Mouse (Mus musculus) layer of hippocampus, postnatal 25 days (tissue): ENCODE results near the gene Mettl8. TPM values are rescaled to one million over a fixed set of nuclear protein-coding genes. Genes with fewer than 3 reads are reported as not detected.

Experiments used
- DNase-seq, 2 experiments: peaks; one replicate each; pipeline ENCODE4 v3.0.0; 2022; ENCODE audit warnings: mixed read lengths in 2 of 2, low spot score in 1 of 2; ENCODE audit errors: extremely low spot score in 1 of 2
- total RNA-seq, 2 experiments: library from RNA; stranded (reverse); gene quantifications; 2 replicates each; pipeline ENCODE4 v1.2.3; 2021

The Mettl8 gene
- 10 to 100 TPM; 11.9 to 14.2 TPM for total RNA-seq

- peak; percentile 79 to 85 for DNase-seq
Measured at GRCm38 (mm10) chr2:71055300-71056114, at the start of gene Mettl8, which contains the start of gene Dcaf17. Mettl8 (minus strand) TSS chr2:71055583. Dcaf17 (plus strand) TSS chr2:71055328.

- DNase-seq = no peak
Measured at GRCm38 (mm10) chr2:71104696-71105095, 49.3 kb upstream of the Mettl8 start.

- DNase-seq = no peak
Measured at GRCm38 (mm10) chr2:71103292-71103680, 47.9 kb upstream of the Mettl8 start.

GRCm38 (mm10) chr2:71102621-71103291 is 47.4 kb upstream of the Mettl8 start:
- DNase-seq = no peak

DNA sequence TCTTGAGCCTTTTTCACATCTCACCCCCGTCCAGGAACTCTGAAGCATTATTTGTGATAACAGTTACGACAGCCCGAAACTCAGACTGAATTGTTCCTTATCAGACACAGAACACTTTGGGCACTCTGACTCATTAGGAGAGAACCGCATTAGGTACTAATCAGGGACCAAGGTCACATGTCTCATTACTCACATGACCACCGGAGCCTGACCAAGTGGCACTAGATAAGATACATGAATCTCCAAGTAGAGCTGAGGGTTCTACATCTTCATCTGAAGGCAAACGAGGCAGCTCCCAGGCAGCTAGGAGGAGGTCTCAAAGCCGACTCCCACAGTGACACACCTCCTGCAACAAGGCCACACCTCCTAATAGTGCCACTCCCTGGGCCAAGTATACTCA is 40.8 kb upstream of the Mettl8 start:
- DNase-seq = no peak

DNA sequence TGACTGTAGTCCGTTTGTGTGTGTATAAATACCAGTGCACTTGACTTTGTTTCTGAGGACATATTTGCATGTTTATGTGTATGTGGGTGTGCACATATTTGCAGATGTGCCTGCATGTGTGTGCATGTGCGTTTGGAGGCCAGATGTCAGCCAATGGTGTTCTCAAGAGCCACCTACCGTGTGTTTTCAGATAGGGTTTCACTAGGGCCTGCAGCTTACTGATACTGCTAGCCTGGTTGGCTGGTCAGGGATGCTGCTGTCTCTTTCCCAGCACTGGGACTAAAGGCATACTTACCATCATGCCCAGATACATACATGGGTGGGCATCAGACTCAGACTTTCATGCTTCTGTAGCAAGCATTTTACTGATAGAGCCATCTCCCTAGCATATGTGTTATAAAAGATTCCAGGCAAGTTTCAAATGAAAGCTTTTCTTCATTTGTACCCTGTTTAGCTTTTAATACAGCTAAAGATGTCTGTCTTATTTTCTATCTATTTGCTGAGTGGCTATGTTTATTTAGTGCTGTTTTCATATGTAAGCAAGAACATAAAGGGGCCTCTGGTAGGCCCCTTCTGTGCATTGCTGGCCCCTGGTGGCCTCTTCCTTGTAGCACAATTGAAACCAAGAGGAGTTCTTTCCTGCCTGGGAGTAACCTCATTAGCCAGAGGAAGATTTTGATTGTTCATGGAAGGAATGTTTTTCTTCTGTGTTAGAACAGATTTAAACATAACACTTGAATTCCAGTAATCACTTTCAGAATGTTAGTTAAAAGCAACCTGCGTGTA is 35.5 kb upstream of the Mettl8 start:
- DNase-seq = no peak

DNA sequence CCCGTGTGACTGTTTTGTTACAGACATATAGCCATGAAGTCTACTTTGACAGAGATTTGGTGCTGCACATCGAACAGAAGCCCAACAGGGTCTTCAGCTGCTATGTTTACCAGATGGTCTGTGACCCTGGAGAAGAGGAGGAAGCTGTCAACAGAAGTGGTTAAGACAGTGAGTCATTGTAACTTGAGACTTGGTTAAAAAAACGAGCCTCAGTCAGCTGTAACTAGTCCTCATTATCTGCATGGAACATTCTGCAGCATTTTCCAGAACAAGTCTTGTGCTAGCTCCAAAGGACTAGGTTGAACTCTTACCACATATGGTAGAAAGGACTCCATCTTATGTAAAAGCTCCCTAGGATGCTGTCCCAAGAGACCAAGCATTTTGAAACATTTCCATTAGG is 34.4 kb upstream of the Mettl8 start:
- no peak for DNase-seq

DNA sequence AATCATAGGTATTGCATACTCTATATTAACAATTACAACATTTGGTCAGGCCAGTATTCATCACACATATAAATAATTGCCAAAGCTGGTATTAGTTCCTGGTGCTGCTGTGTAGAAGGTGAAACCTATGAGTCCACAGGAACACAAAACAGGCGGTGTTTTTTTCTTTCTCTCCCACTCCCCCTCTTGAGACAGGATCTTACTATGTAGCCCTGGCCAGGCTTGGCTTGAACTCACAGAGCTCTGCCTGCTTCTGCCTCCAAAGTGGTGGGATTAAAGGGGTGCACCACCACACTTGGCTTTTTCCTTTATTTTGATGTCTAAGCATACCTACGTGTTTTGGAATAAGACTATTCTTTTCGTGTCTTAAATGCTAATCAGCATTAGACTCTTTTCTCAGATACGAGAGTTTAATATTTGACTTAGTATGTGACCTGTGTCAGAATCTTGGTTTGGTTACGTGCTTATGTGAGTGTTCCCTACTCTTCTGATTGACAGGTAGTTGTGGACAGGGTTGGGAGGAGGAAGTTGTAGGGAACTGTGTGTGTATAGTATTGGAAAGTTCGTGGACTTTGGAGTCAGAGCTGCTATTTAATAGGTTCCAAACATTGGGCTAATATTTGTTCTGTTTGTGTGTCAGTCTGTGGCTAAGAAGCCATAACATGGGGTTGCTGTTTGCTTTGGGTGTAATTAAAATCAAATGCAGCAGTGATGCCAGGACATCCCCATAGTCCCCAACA is 28.2 kb upstream of the Mettl8 start:
- DNase-seq = no peak

DNA sequence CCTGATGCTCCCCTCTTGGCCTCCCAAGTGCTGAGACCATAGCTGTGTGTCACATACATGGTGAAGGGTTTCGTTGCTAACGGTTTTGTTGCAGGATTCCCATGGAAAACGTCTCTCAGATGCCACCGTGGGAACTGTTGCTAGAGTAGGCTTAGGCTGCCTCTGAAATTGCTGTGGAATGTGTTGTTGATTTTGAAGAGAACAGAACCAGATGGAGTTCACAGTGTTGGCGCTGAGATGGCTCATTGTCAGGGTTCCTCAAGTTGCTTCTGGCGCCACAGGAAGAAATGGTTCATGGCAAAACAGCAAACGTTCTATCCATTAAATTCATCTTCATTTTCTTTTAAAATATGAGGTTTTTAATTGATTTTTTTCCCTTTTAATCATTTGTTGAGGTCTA is 27.0 kb upstream of the Mettl8 start:
- DNase-seq = peak in 1 of 2 experiments; percentile 24

DNA sequence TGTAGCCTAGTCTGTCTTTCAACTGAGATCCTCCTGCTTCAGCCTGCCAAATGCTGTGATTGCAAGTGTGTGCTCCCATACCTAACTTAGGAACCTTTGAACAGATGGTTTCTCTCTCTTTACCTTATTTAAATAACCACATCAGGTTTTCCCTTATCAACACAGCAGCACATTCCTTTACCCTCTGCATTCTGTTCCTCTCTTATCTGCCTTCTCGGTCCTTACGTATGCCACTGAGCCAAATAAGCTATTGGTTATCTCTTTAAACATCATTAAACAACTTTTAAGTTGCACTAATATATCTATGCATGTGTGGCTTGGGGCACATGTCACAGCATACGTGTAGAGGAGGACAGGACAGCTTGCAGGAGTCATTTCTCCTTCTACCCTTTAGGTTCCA is 18.4 kb upstream of the Mettl8 start:
- no peak for DNase-seq

DNA sequence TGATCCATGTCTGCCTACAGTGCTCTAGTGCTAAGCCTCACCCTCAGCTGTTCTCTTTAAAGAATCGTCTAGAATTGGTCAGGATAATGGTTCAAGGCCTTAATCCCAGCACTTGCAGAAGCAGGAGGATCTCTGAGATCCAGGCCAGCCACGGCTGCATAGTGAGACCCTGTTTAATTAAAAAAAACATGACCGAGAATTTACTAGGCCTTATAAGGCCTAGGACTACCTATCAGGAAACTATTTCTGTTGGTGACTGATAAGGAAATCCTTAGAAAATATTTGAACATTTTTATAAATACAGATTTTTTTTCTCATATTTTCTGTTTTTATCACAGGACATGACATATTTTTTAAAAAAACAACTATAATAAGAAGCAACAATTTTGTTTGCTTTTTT is 17.9 kb upstream of the Mettl8 start:
- DNase-seq = no peak

GRCm38 (mm10) chr2:71071601-71072000 is 16.2 kb upstream of the Mettl8 start:
- DNase-seq = no peak

GRCm38 (mm10) chr2:71056115-71056835 is 892 bp upstream of the Mettl8 start:
- DNase-seq = peak in 1 of 2 experiments; percentile 19

DNA sequence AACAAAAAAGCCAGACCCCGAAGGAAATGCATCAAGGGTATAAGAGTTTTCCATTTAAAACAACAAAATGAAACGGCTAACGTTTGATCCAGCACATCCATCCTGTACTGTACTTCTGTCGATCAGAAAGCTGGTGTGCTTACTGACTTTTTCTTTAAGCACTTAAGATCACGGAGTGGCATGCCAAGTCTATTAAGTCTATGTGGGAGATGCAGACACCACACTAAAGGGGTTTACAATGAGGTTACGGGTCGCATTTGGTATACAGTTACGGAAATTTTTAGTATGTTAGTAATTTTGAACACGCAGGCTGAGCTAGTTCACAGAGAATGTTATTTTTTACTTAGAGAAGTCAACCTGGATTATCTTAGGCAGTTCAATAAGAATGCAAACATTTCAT is 667 bp downstream of the Mettl8 start:
- no peak for DNase-seq

DNA sequence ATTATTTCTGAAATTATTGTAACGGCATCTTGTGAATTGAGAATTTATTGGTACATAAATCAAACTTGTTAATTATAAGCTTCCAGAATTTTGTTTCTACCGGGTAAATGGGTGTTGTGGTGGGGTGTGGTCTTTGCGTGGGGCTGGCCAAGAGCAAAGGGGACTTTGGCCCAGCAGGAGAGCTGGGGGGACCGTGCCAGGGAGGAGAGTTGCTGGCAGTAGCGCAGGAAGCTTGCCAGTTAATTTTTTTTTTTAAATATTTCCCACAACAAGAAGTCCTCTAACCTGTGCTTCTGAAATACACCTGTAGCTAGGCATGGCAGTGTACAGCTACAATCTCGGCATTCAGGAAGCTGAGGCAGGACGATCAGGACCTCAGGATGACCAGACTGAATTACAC is 4.9 kb downstream of the Mettl8 start:
- no peak for DNase-seq

- DNase-seq = no peak
Measured at GRCm38 (mm10) chr2:71048896-71049295, 6.5 kb downstream of the Mettl8 start.

DNA sequence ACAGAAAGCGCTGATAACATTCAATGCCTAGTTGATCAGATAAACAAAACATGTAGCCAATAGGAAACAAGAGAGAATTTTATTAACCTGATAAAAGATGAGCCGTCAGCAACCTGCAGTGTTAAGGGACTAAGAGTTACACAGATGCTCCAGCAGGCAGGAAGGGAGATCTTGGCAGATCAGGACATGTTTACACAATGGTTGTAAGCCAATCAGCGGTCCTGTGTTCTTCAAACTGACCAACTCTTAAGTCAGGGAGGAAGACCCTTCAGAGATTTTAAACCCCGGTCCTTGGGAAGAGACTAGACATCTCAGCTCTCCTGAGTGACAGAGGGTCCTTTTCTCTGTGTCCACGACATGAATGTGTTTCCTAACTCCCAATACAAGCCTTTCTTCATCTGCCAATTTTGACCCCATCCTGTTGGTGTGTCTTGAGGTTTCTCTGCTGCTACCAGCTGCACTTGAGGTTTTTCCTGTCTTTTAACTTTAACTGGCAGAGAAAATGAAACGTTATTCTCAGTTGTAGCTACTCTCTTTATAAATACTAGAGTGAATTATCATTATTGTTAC is 8.5 kb downstream of the Mettl8 start:
- DNase-seq = no peak

- DNase-seq = no peak
Measured at GRCm38 (mm10) chr2:71046151-71046550, 9.2 kb downstream of the Mettl8 start.

DNA sequence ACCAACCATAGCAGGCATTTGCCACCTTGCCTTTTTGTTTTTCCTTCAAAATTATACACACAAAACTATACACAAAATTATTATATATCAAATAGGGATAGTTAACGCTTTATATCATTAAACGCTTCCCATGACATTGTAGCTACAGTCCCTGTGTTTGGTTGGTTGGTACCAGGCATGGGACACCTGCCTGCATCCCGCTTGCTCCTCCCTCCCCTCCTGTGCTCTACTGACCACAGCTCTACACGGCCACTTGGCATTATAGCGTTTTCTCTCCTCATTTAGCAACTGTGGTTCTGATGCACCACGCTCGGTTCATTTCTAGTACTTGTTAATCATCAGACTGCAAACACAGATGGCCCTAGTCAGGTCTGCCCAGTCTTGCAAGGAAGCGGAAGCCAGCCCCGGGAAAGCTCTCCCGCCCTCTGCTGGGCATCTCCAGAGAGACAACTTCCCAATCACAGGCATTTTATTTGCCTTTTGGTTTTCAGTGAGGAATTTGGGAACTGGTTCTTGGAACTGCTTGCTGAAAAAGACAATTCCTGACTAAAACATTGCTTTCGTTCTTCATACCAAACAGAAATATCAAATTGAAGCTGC is 15.8 kb downstream of the Mettl8 start:
- peak; percentile 60 to 90 for DNase-seq
